Mouse (Mus musculus) kidney, embryonic 15.5 days (tissue): ENCODE data around the gene Cenpx. TPM values are rescaled to one million over a fixed set of nuclear protein-coding genes. Genes with fewer than 3 reads are reported as not detected.
"Not testable (repeated sequence)": the region's sequence is repeated elsewhere in the genome, so short reads cannot be mapped to it uniquely, and the experiment has no call there.

Experiments used
- ATAC-seq: fragments of 200-750 bp; cut with Nextera tagmentation; replicated peaks from 2 replicates; pipeline ENCODE4 v1.8.0; 2017; ENCODE audit warnings: moderate TSS enrichment; ENCODE audit not compliant: low FRiP score
- H3K27ac ChIP-seq: fragments of 300-500 bp; sonication (generic); 2 replicates; pipeline ENCODE4 v1.5.1; 2015; ENCODE audit warnings: mild to moderate bottlenecking, inconsistent platforms
- H3K27me3 ChIP-seq: fragments of 300-500 bp; sonication (generic); 2 replicates; pipeline ENCODE4 v1.6.1; 2015; ENCODE audit warnings: inconsistent platforms
- H3K36me3 ChIP-seq: fragments of 300-500 bp; sonication (generic); 2 replicates; pipeline ENCODE4 v1.6.1; 2015; ENCODE audit warnings: inconsistent platforms
- H3K4me1 ChIP-seq: fragments of 300-500 bp; sonication (generic); 2 replicates; pipeline ENCODE4 v1.6.1; 2015; ENCODE audit warnings: inconsistent platforms
- H3K4me2 ChIP-seq: fragments of 300-500 bp; sonication (generic); 2 replicates; pipeline ENCODE4 v1.6.1; 2015; ENCODE audit warnings: moderate library complexity, mild to moderate bottlenecking, inconsistent platforms
- H3K4me3 ChIP-seq: fragments of 300-500 bp; sonication (generic); replicated peaks from 2 replicates; pipeline ENCODE4 v1.5.1; 2015; ENCODE audit warnings: mild to moderate bottlenecking, inconsistent platforms
- H3K9ac ChIP-seq: fragments of 300-500 bp; sonication (generic); 2 replicates; pipeline ENCODE4 v1.6.1; 2015; ENCODE audit warnings: mild to moderate bottlenecking, inconsistent platforms
- H3K9me3 ChIP-seq: fragments of 300-500 bp; sonication (generic); replicated peaks from 2 replicates; pipeline ENCODE4 v1.6.1; 2016; ENCODE audit warnings: inconsistent platforms
- WGBS: fragments of 180-500 bp; shearing (Covaris S2); methylation state at CpG from one replicate; pipeline ENCODE4 v1.1.7; 2015; ENCODE audit warnings: mixed read lengths; 5-methylcytosine and 5-hydroxymethylcytosine counted together
- polyA plus RNA-seq: library from polyadenylated mRNA; unstranded; fragments of >200 nt; fragmentation: Nextera tagmentation; extraction: Ambion mirVana; gene quantifications from 2 replicates; pipeline ENCODE4 v1.2.1, GENCODE M21; 2015

The Cenpx gene
- polyA plus RNA-seq, 1 experiment from 2014 or later: 164 TPM

DNA sequence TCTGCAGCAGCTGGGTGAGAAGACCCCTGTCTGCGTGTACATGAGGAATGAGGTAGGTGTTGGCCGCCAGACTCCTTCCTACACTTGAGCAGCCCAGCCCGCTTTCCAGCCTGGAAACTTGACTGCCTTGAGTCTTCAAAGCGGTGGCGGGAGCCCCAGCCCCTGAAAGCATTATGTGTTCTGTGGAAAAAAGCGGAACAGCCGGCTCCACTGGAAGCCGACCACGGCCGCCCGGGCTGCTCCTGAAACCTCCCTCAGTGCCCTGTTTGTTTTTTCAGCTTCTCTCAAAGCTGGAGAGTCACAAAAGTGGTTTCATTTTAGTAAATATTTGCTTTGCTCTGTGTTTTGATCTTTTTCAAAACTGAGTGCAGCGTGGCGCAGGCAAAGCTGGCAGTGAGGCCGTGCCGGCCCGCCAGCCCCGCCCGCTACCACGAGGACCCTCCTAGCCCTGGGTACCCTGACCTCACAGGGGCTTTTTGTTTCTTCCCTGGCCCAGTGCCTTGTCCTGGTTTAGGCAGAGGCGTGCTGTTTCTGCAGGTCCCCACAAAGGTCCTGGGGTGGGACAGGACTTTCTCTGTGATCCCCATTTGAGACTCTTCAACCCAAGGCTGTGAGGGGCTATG is 26.8 kb downstream of the Cenpx start:
- Histone ChIP-seq H3K4me1 (no peaks in the 10 kb centered on the region), H3K36me3 (peaks cover 73% of the 10 kb centered on the region), H3K27ac (peak overlapping the region; percentile 30; the same call in 1 of the 2 replicates), H3K4me2 (no peak overlapping the region), H3K27me3 (no peaks in the 10 kb centered on the region), H3K9me3 (no peaks in the 10 kb centered on the region), H3K4me3 (no peak overlapping the region), H3K9ac (no peak overlapping the region)
- WGBS: 76% methylated on average over 20 of the region's 20 CpGs
- no peak for ATAC-seq

DNA sequence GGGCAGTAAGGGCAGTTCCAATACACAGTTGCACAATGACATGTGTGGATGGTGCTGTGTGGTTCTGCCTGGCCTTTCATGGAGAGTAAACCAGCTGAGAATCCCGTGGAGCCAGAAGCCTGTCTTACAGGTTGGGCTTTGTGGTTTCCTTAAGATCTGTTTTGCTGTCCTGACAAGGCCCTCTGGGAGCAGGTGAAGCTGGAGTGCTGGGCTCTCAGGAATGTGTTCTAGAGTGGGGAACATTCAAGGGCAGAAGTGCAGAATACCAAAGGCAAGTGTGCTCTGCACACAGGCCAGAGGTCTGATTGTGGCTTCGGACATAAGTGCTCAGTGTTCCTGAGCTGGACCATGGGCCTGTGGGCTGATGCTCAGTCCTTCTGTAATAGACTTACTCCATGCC is 28.9 kb downstream of the Cenpx start:
- no peak overlapping the region for H3K4me2 ChIP-seq
- H3K27me3 ChIP-seq: no peaks in the 10 kb centered on the region
- no peak for ATAC-seq
- no peaks in the 10 kb centered on the region for H3K4me1 ChIP-seq
- H3K9me3 ChIP-seq: no peaks in the 10 kb centered on the region
- peaks cover 80% of the 10 kb centered on the region for H3K36me3 ChIP-seq
- WGBS: 83% methylated on average over 2 of the region's 2 CpGs
- H3K4me3 ChIP-seq: no peak overlapping the region
- H3K27ac ChIP-seq: no peak overlapping the region
- H3K9ac ChIP-seq: no peak overlapping the region

DNA sequence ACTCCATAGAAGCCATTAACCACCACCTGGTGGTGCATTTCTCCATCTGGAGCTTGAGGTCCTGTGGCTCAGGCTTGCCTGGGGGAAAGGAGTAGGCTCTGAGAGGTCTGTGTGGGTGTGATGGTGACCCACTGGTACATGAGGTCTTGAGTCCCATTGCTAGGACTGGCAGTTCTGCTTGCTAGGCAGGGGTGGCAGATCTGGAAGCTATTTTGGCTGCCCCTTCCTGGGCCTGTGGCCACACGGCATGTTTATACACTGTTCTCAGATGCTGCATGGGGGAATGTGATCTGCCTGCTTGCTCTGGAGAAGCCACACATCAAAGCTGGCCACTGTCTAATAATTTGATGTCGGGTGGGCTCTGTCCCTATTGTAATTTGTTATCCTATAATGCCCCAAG is 29.5 kb downstream of the Cenpx start:
- 57% methylated on average over 2 of the region's 2 CpGs for WGBS
- no peak overlapping the region for H3K9ac ChIP-seq
- H3K9me3 ChIP-seq: no peaks in the 10 kb centered on the region
- H3K27ac ChIP-seq: no peak overlapping the region
- H3K4me2 ChIP-seq: no peak overlapping the region
- peaks cover 82% of the 10 kb centered on the region for H3K36me3 ChIP-seq
- ATAC-seq: no peak
- no peak overlapping the region for H3K4me3 ChIP-seq
- H3K4me1 ChIP-seq: no peaks in the 10 kb centered on the region
- no peaks in the 10 kb centered on the region for H3K27me3 ChIP-seq

DNA sequence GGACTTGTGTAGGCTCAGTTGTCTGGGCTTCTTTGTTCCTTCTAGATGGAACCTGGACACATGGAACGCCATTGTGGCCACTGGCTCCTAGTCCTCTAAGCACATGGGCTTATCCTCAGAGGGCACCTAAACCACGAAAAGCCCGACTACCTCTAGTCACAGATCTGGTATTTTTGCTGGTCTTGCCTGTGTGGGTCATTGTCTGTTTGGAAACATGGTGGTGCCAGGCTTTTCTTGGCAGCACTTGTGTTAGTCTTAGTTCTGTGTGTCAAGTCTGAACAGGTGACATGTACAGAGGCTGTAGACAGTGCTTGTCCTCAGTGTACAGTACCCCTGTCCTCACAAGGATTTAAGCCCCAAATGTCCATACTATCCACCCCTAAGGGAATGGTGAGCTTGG is 30.0 kb downstream of the Cenpx start:
- Histone ChIP-seq H3K36me3 (peaks cover 82% of the 10 kb centered on the region), H3K4me2 (no peak overlapping the region)

GRCm38 (mm10) chr11:120682683-120683082 is 30.9 kb downstream of the Cenpx start:
- ATAC-seq: no peak
- H3K4me2 ChIP-seq: no peak overlapping the region
- WGBS: 95% methylated on average over 5 of the region's 5 CpGs

More for the DNA sequence above, 30.0 kb downstream of the Cenpx start:
- Histone ChIP-seq H3K27me3 (no peaks in the 10 kb centered on the region), H3K9me3 (no peaks in the 10 kb centered on the region), H3K27ac (no peak overlapping the region), H3K4me1 (no peaks in the 10 kb centered on the region), H3K9ac (no peak overlapping the region), H3K4me3 (no peak overlapping the region)
- WGBS: 88% methylated on average over 3 of the region's 3 CpGs
- no peak for ATAC-seq

DNA sequence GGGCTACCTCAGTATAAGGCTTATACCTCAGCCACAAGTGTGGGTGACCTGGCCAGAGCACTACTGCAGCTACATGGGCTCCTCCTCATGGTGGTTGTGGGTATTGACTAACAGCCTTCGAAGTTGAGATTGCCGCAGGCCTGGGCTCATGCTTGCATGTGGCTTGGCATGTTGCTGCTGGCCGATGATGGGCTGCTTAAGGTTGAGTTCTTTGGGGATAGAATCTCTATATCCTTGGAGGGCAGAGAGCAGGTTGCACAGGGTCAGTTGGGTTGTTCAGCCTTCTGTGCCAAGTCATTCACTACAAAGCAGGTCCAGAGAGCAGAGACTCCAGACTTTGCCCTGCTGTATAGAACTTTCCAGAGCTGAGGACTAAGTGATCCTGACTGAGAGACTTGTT is 33.6 kb downstream of the Cenpx start:
- 84% methylated on average over 3 of the region's 3 CpGs for WGBS
- no peak for ATAC-seq
- peaks cover 82% of the 10 kb centered on the region for H3K36me3 ChIP-seq

More at GRCm38 (mm10) chr11:120682683-120683082, 30.9 kb downstream of the Cenpx start:
- peaks cover 84% of the 10 kb centered on the region for H3K36me3 ChIP-seq
- no peaks in the 10 kb centered on the region for H3K9me3 ChIP-seq
- no peak overlapping the region for H3K27ac ChIP-seq
- no peaks in the 10 kb centered on the region for H3K27me3 ChIP-seq
- H3K9ac ChIP-seq: no peak overlapping the region
- no peak overlapping the region for H3K4me3 ChIP-seq
- H3K4me1 ChIP-seq: no peaks in the 10 kb centered on the region

DNA sequence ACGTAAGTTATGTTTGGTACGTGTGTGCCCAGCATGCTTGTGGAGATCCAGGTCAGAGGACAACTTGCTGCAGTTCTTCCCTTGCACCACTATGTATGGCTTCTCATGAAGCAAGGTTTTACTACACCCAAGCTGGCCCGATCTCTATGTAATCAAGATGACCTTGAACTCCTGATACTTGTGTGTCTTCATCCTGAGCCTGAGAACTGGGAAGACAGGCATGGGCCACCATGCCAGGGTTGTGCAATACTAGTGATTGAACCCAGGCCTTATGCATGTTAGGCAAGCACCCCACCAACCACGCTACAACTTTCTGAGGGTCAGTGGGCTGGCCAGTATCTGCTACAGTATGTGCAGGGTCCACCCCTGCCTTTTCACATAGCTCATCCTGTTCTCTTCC is 36.6 kb downstream of the Cenpx start:
- no peak for ATAC-seq
- H3K4me2 ChIP-seq: no peak overlapping the region
- no peak overlapping the region for H3K4me3 ChIP-seq
- H3K27ac ChIP-seq: no peak overlapping the region
- H3K36me3 ChIP-seq: peaks cover 61% of the 10 kb centered on the region
- no peak overlapping the region for H3K9ac ChIP-seq
- no peaks in the 10 kb centered on the region for H3K27me3 ChIP-seq
- no peaks in the 10 kb centered on the region for H3K9me3 ChIP-seq
- H3K4me1 ChIP-seq: peaks cover 20% of the 10 kb centered on the region
- WGBS: 91% methylated on average over 4 of the region's 4 CpGs

More for the DNA sequence above, 33.6 kb downstream of the Cenpx start:
- H3K4me3 ChIP-seq: no peak overlapping the region
- no peaks in the 10 kb centered on the region for H3K27me3 ChIP-seq
- H3K4me2 ChIP-seq: no peak overlapping the region
- H3K9ac ChIP-seq: no peak overlapping the region
- H3K27ac ChIP-seq: no peak overlapping the region
- 0 out of 2 replicates have a peak, but pooled peaks cover 2% of the 10 kb centered on the region for H3K4me1 ChIP-seq
- no peaks in the 10 kb centered on the region for H3K9me3 ChIP-seq

- H3K27me3 ChIP-seq, H3K4me2 ChIP-seq, H3K27ac ChIP-seq, H3K4me3 ChIP-seq, H3K9me3 ChIP-seq, ATAC-seq, H3K9ac ChIP-seq: not testable (repeated sequence)
- 79% methylated on average over 5 of the region's 5 CpGs for WGBS
- Histone ChIP-seq H3K36me3 (peaks cover 53% of the 10 kb centered on the region), H3K4me1 (peaks cover 20% of the 10 kb centered on the region)
Observed at GRCm38 (mm10) chr11:120675875-120676274, 37.7 kb downstream of the Cenpx start.

DNA sequence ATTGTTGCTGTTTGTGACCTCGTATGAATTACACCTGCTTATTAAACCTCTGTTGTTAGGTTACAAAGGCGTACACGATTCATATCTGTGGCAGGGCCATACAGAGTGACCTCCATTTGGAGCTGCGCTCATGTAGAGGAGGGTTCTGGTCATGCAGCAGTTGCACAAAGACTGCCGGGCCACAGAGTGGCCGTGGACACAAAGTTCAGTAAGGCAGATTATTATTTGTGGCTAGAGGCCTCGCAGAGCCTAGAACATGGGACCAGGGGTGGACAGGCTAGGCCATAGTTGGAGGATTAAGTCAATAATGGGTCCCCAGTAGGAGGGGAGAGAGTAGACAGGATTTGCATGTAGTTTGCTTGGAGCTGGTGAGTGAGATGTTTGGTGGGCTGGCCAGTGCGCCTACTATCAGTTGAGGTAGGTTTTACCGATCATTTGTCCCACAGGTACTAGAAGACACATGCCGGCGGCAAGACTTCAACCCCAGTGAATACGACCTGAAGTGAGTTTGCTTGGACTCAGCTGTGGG is 39.9 kb downstream of the Cenpx start:
- Histone ChIP-seq H3K9me3 (no peaks in the 10 kb centered on the region), H3K4me1 (peaks cover 20% of the 10 kb centered on the region), H3K27me3 (no peaks in the 10 kb centered on the region), H3K4me3 (peak overlapping the region; percentile 93), H3K27ac (peak overlapping the region; percentile 93), H3K9ac (peak overlapping the region; percentile 70), H3K36me3 (peaks cover 30% of the 10 kb centered on the region), H3K4me2 (peak overlapping the region; percentile 83)
- ATAC-seq: peak; percentile 12
- 38% methylated on average over 12 of the region's 12 CpGs for WGBS

DNA sequence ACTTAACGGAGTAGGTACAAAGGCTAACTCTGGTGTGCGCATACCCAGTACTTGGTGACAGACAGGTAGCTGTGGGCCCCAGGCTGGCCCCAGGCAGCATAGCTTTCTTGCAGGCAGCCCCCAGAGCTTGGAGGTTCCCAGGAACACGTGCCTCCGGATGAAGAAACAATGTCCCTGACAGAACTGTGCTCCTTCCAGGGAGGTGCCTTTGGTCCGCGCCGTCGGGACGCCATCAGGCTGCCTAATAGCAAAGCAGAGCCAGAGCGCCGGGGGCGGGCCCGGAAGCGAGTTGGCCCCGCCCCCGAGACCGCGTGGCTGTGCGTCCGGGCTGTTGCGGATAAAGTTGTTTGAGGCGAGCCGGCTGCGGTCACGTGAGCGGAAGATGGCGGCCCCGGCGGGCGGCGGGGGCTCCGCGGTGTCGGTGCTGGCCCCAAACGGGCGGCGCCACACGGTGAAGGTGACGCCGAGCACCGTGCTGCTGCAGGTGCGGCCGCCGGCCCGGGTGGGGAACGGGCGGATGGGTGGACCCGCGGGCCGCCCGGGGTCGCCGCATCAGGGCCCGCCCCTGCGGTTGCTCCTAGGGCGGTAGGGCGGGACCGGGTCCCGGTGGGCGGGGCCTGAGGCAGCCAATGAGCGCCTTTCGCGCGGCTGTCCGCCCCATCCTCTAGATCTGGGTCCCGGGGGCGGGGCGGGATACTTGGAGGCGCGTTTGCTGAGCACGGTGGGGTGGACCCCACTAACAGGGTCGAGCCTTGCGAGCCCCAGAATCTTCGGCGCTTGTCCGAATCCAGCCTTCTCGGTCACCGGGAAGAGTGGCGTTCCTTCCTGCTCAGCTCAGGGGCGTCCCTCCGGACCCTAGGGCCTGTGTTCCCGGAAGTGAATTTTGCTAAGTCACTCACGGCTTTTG is 40.6 kb downstream of the Cenpx start, which contains the start of gene Aspscr1:
Aspscr1 (plus strand) TSS at position 287 of the 907 bp plus-strand sequence.
- peak within 1 kb of the TSS; percentile 93 for H3K4me3 ChIP-seq
- H3K27me3 ChIP-seq: no peaks in the 10 kb centered on the region
- peaks cover 23% of the 10 kb centered on the region for H3K36me3 ChIP-seq
- peak; percentile 98 for ATAC-seq
- H3K9ac ChIP-seq: peak within 1 kb of the TSS; percentile 70
- peaks cover 20% of the 10 kb centered on the region for H3K4me1 ChIP-seq
- H3K4me2 ChIP-seq: peak within 1 kb of the TSS; percentile 83
- no peaks in the 10 kb centered on the region for H3K9me3 ChIP-seq
- H3K27ac ChIP-seq: peak within 1 kb of the TSS; percentile 93
- WGBS: under 1% methylated on average over 79 of the region's 83 CpGs

- H3K4me1 ChIP-seq: peaks cover 4% of the 10 kb centered on the region; the same call in 1 of the 2 replicates
- no peak overlapping the region for H3K27ac ChIP-seq
- 8% methylated on average over 3 of the region's 3 CpGs for WGBS
- no peaks in the 10 kb centered on the region for H3K36me3 ChIP-seq
- H3K27me3 ChIP-seq: peaks cover 25% of the 10 kb centered on the region
- ATAC-seq: no peak
- no peaks in the 10 kb centered on the region for H3K9me3 ChIP-seq
- no peak overlapping the region for H3K4me2 ChIP-seq
- no peak overlapping the region for H3K4me3 ChIP-seq
- no peak overlapping the region for H3K9ac ChIP-seq
Observed at GRCm38 (mm10) chr11:120666617-120667016, 46.9 kb downstream of the Cenpx start.

DNA sequence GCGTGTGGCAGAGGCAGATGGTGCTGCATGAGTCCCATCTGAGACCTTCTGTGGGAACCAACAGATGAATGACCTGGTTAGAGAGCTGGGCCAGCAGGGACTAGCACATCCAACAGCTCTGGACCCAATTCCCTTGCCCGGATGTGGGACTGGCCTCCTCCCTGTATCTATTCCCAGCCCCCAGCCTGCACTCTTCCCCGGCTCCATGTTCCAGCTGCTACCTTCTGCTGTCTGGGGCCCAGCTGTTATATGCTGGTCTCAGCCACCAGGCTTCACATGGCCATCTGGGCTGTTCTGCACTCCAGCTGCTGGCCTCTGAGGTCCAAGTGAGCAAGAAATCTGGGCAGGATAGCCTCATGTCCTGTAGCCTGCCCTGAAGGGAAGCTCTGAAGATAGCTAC is 48.1 kb downstream of the Cenpx start:
- no peaks in the 10 kb centered on the region for H3K9me3 ChIP-seq
- peaks cover 16% of the 10 kb centered on the region for H3K4me1 ChIP-seq
- H3K4me3 ChIP-seq: no peak overlapping the region
- ATAC-seq: no peak
- H3K9ac ChIP-seq: no peak overlapping the region
- WGBS: 59% methylated on average over 3 of the region's 3 CpGs
- no peaks in the 10 kb centered on the region for H3K36me3 ChIP-seq
- H3K27me3 ChIP-seq: peaks cover 37% of the 10 kb centered on the region
- H3K4me2 ChIP-seq: no peak overlapping the region
- no peak overlapping the region for H3K27ac ChIP-seq
